Mouse (Mus musculus) spleen, adult 2 months (tissue): ENCODE measurements around the gene Borcs8.

Experiments used
- CTCF ChIP-seq: fragments of 200-500 bp; IDR thresholded peaks from 2 replicates; pipeline ENCODE4 v1.5.1; 2011; ENCODE audit warnings: mild to moderate bottlenecking, inconsistent platforms; ENCODE audit not compliant: insufficient read depth, insufficient read length, insufficient replicate concordance; ENCODE audit errors: extremely low read depth
- POLR2A ChIP-seq: fragments of 200-500 bp; IDR thresholded peaks from 2 replicates; pipeline ENCODE4 v1.6.1; 2011; ENCODE audit warnings: low read depth, low read length, inconsistent platforms

DNA sequence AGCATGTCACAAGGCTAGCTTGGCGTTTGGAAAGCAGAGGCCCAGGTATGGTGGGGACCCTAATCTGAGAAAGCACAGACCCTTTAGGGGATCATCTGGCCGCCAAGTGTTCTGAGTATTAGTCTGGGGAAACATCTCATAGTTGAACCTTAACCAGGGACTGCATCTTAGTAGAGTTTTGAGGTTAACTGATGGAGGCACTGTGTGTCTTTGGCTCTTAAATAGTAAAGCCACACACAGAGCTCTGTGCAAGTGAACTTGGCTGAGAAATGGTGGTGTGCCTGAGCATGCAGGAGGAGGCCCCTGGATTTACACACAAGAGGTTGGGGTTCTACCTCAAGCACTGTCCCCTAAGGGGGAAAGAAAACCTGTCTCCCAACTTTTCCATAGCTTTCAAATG, 38.9 kb downstream of the Borcs8 start:
- TF ChIP-seq CTCF = no peak
- TF ChIP-seq POLR2A = no peak
